Comparison of ENCODE assay signal across 17 mouse cellular contexts in genomic region chr10:61362483-61362882, GRCm38 (mm10). TPM values are rescaled to one million over a fixed set of nuclear protein-coding genes. Genes with fewer than 3 reads are reported as not detected.
A peak's percentile ranks its signal among the peaks of the same experiment; 100 is the strongest.
DNase-seq lines count a peak whose midpoint lies in the region; ATAC-seq and TF ChIP-seq lines count a peak whose summit lies in the region.
"Had no signal": no experiment of that assay in that cellular context is flagged by ENCODE, and none has a peak within 500 bp of the region (broad histone marks: within the 10 kb centered on the region; RNA-seq: fewer than 3 reads in every experiment).

No protein-coding gene starts in this region.

- H3K4me1 ChIP-seq in heart, embryonic 10.5 days = peaks cover 42% of the 10 kb centered on the region
- H3K4me1 ChIP-seq in embryonic facial prominence, embryonic 10.5 days = peaks cover 39% of the 10 kb centered on the region
- H3K4me1 ChIP-seq in stomach, embryonic 15.5 days = 0 out of 2 replicates have a peak, but pooled peaks cover 5% of the 10 kb centered on the region
- H3K4me1 ChIP-seq: midbrain, embryonic 12.5 days had no signal

- no peak overlapping the region for H3K9ac ChIP-seq in stomach, embryonic 15.5 days
- H3K9ac ChIP-seq: limb, embryonic 13.5 days; liver, embryonic 14.5 days; midbrain, embryonic 12.5 days had no signal

- intact Hi-C loops in heart, postnatal 36 days (cut with DNase I) = loop anchor here (2.0 kb wide), 1 partner anchor 36 kb away; no protein-coding TSS in a partner anchor

- no peak for ATAC-seq in stomach, embryonic 15.5 days (ENCODE audit: insufficient read depth, low FRiP score, low read depth)
- ATAC-seq: inflammation-experienced regulatory T-cells, adult 6 months had no signal

- H3K36me3 ChIP-seq in heart, embryonic 10.5 days = peaks cover 22% of the 10 kb centered on the region
- peaks cover 14% of the 10 kb centered on the region for H3K36me3 ChIP-seq in embryonic facial prominence, embryonic 10.5 days (replicated peaks)
- H3K36me3 ChIP-seq in stomach, embryonic 15.5 days = no peaks in the 10 kb centered on the region
- H3K36me3 ChIP-seq: midbrain, embryonic 12.5 days had no signal

- WGBS in heart, embryonic 10.5 days = 82% methylated on average over 9 of the region's 9 CpGs
- WGBS in embryonic facial prominence, embryonic 10.5 days = 76% methylated on average over 9 of the region's 9 CpGs
- 58% methylated on average over 9 of the region's 9 CpGs for WGBS in stomach, embryonic 15.5 days

- no peak overlapping the region for H3K4me2 ChIP-seq in stomach, embryonic 15.5 days
- H3K4me2 ChIP-seq: limb, embryonic 13.5 days; midbrain, embryonic 12.5 days had no signal

- DNase-seq in heart, embryonic 10.5 days (ENCODE audit: low spot score) = no peak
- no peak for DNase-seq in heart, postnatal 36 days
- DNase-seq in layer of hippocampus, adult 2 months (ENCODE audit: low spot score in 2 of 2) = no peak
- no peak for DNase-seq in layer of hippocampus, postnatal 10 days (ENCODE audit: low spot score in 2 of 2)
- no peak for DNase-seq in embryonic facial prominence, embryonic 10.5 days (ENCODE audit: low spot score)
- DNase-seq in layer of hippocampus, adult 8-10 months (ENCODE audit: low spot score in 2 of 2) = no peak
- DNase-seq: adrenal gland, adult 2 months; kidney, postnatal 4 days; right cerebral cortex, postnatal 14 days; thymus, postnatal 14 days had no signal

- H3K4me3 ChIP-seq in heart, embryonic 10.5 days = no peak overlapping the region
- H3K4me3 ChIP-seq in layer of hippocampus, adult 2 months = no peak overlapping the region
- no peak overlapping the region for H3K4me3 ChIP-seq in embryonic facial prominence, embryonic 10.5 days
- no peak overlapping the region for H3K4me3 ChIP-seq in stomach, embryonic 15.5 days (replicated peaks)
- H3K4me3 ChIP-seq: limb, embryonic 13.5 days; midbrain, embryonic 12.5 days had no signal

- H3K9me3 ChIP-seq in heart, embryonic 10.5 days = no peaks in the 10 kb centered on the region
- peaks cover 4% of the 10 kb centered on the region; the same call in 1 of the 2 replicates for H3K9me3 ChIP-seq in embryonic facial prominence, embryonic 10.5 days
- no peaks in the 10 kb centered on the region for H3K9me3 ChIP-seq in stomach, embryonic 15.5 days
- H3K9me3 ChIP-seq: limb, embryonic 13.5 days; midbrain, embryonic 12.5 days had no signal

- no peaks in the 10 kb centered on the region for H3K27me3 ChIP-seq in heart, embryonic 10.5 days (ENCODE audit: insufficient read depth, poor library complexity, severe bottlenecking)
- H3K27me3 ChIP-seq in embryonic facial prominence, embryonic 10.5 days (replicated peaks; ENCODE audit: low read depth, poor library complexity, severe bottlenecking) = no peaks in the 10 kb centered on the region
- H3K27me3 ChIP-seq in stomach, embryonic 15.5 days (replicated peaks) = no peaks in the 10 kb centered on the region
- H3K27me3 ChIP-seq: limb, embryonic 13.5 days; midbrain, embryonic 12.5 days had no signal

- peak overlapping the region; percentile 23; the same call in 1 of the 2 replicates for H3K27ac ChIP-seq in heart, embryonic 10.5 days
- H3K27ac ChIP-seq in layer of hippocampus, adult 2 months = peak overlapping the region; percentile 28; the same call in 1 of the 2 replicates
- peak overlapping the region; percentile 45 for H3K27ac ChIP-seq in embryonic facial prominence, embryonic 10.5 days (replicated peaks)
- H3K27ac ChIP-seq in stomach, embryonic 15.5 days = peak overlapping the region; percentile 57
- H3K27ac ChIP-seq: limb, embryonic 13.5 days; liver, embryonic 14.5 days; midbrain, embryonic 12.5 days had no signal

- TF ChIP-seq CTCF in layer of hippocampus, adult 2 months (conservative IDR thresholded peaks at IDR 0.05) = no peak

RNA-seq across cellular contexts. Expression of gene Pald1, which starts 20.8 kb away (rescaled TPM):
- polyA plus RNA-seq in heart, embryonic 10.5 days (2016; fragmentation: Nextera tagmentation; extraction: Ambion mirVana) = 34.2 and 40.8 TPM in 2 replicates
- total RNA-seq in heart, postnatal 36 days (2021) = 10 to 100 TPM; 19.9 to 21.6 TPM
- total RNA-seq in layer of hippocampus, adult 2 months (2021) = 10 to 100 TPM; 15.2 to 16.3 TPM
- 10 to 100 TPM; 20.3 to 20.6 TPM for total RNA-seq in layer of hippocampus, postnatal 10 days (2021)
- polyA plus RNA-seq in embryonic facial prominence, embryonic 10.5 days (2016; fragmentation: Nextera tagmentation; extraction: Ambion mirVana) = 29.9 and 35.3 TPM in 2 replicates
- polyA plus RNA-seq in stomach, embryonic 15.5 days (2015; fragmentation: Nextera tagmentation; extraction: Ambion mirVana) = 16.9 and 18.7 TPM in 2 replicates
- total RNA-seq in layer of hippocampus, adult 8-10 months (2022) = 10 to 100 TPM; 12.8 to 22.5 (median 17.9) TPM

RNA-seq across cellular contexts. Expression of gene Nodal, which starts 55.3 kb away (rescaled TPM):
- polyA plus RNA-seq in heart, embryonic 10.5 days (2016; fragmentation: Nextera tagmentation; extraction: Ambion mirVana) = 0.28 TPM in 1 of 2 replicates, not detected in the other
- under 1 TPM in 1 of 2 experiments, not detected in 1; 0.11 TPM for total RNA-seq in heart, postnatal 36 days (2021)
- under 1 TPM; 0.23 to 0.27 TPM for total RNA-seq in layer of hippocampus, adult 2 months (2021)
- total RNA-seq in layer of hippocampus, postnatal 10 days (2021) = not detected
- polyA plus RNA-seq in embryonic facial prominence, embryonic 10.5 days (2016; fragmentation: Nextera tagmentation; extraction: Ambion mirVana) = 0.16 TPM in 1 of 2 replicates, not detected in the other
- polyA plus RNA-seq in stomach, embryonic 15.5 days (2015; fragmentation: Nextera tagmentation; extraction: Ambion mirVana) = 0.15 and 0.18 TPM in 2 replicates
- under 1 TPM in 3 of 4 experiments, not detected in 1; 0.22 to 0.30 (median 0.25) TPM for total RNA-seq in layer of hippocampus, adult 8-10 months (2022)
- total RNA-seq: adrenal gland, adult 2 months; hematopoietic stem cell, adult 5-6 weeks had no signal
- polyA plus RNA-seq: forebrain, embryonic 11.5 days; midbrain, embryonic 12.5 days had no signal
